16 mouse cellular contexts compared by ENCODE assay signal in the genomic region with DNA sequence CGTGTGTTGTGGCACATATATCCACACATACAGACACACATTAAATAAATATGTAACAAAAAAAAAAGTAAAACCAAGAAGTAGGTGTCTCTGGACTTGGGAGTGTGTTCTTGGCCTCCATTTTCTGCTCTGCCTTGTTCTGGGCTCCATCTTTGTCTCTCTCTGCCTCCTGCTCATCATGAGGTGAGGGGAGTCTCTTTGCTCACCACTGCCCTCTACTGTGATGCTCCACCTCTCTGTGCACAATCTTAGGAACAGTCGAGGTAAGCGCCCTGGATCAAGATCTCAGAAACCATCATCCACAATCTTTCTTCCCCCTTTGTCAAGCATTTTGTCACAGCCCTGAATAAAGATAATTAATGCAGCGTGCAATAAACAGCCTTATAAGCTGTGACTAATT.
"Had no signal": no experiment of that assay in that cellular context is flagged by ENCODE, and none has a peak within 500 bp of the region (broad histone marks: within the 10 kb centered on the region; RNA-seq: fewer than 3 reads in every experiment).

No protein-coding gene starts in this region.

- H3K4me2 ChIP-seq: limb, embryonic 13.5 days; liver, embryonic 15.5 days; lung, embryonic 14.5 days; midbrain, embryonic 12.5 days; neural tube, embryonic 13.5 days had no signal

- H3K4me3 ChIP-seq: layer of hippocampus, adult 2 months; limb, embryonic 13.5 days; liver, embryonic 15.5 days; megakaryocyte, embryonic 14.5 days; midbrain, embryonic 12.5 days; neural tube, embryonic 13.5 days had no signal

- ATAC-seq: midbrain, embryonic 16.5 days had no signal

- H3K9ac ChIP-seq: limb, embryonic 13.5 days; liver, embryonic 15.5 days; lung, embryonic 14.5 days; midbrain, embryonic 12.5 days; neural tube, embryonic 13.5 days had no signal

- H3K27me3 ChIP-seq: limb, embryonic 13.5 days; liver, embryonic 15.5 days; megakaryocyte, embryonic 14.5 days; midbrain, embryonic 12.5 days; neural tube, embryonic 13.5 days had no signal

- H3K36me3 ChIP-seq: limb, embryonic 13.5 days; liver, embryonic 15.5 days; midbrain, embryonic 12.5 days; neural tube, embryonic 13.5 days had no signal

- DNase-seq: kidney, adult 8-10 months; kidney, postnatal 4 days; left cerebral cortex, postnatal 4 days; lung, embryonic 14.5 days; lung, postnatal 10 days; lung, postnatal 4 days; right cerebral cortex, adult 18-20 months; right cerebral cortex, postnatal 25 days; thymus, postnatal 36 days had no signal

- H3K9me3 ChIP-seq: limb, embryonic 13.5 days; liver, embryonic 15.5 days; midbrain, embryonic 12.5 days; neural tube, embryonic 13.5 days had no signal

- H3K27ac ChIP-seq: layer of hippocampus, adult 2 months; limb, embryonic 13.5 days; liver, embryonic 15.5 days; midbrain, embryonic 12.5 days; neural tube, embryonic 13.5 days had no signal

- H3K4me1 ChIP-seq: limb, embryonic 13.5 days; liver, embryonic 15.5 days; megakaryocyte, embryonic 14.5 days; midbrain, embryonic 12.5 days; neural tube, embryonic 13.5 days had no signal
